ENCODE assay signal across 29 mouse cellular contexts in genomic region chr5:10189480-10189879, GRCm38 (mm10). TPM values are rescaled to one million over a fixed set of nuclear protein-coding genes. Genes with fewer than 3 reads are reported as not detected.
"Had no signal": no experiment of that assay in that cellular context is flagged by ENCODE, and none has a peak within 500 bp of the region (broad histone marks: within the 10 kb centered on the region; RNA-seq: fewer than 3 reads in every experiment).

No protein-coding gene starts in this region.

- H3K9ac ChIP-seq: limb, embryonic 12.5 days; limb, embryonic 15.5 days; liver, embryonic 13.5 days; midbrain, embryonic 13.5 days had no signal

- H3K4me3 ChIP-seq: limb, embryonic 12.5 days; limb, embryonic 15.5 days; liver, embryonic 13.5 days; midbrain, embryonic 10.5 days; midbrain, embryonic 13.5 days had no signal

- H3K4me2 ChIP-seq: limb, embryonic 12.5 days; limb, embryonic 15.5 days; liver, embryonic 13.5 days; midbrain, embryonic 13.5 days had no signal

- H3K27me3 ChIP-seq: limb, embryonic 12.5 days; limb, embryonic 15.5 days; liver, embryonic 13.5 days; midbrain, embryonic 13.5 days had no signal

- H3K9me3 ChIP-seq: limb, embryonic 12.5 days; limb, embryonic 15.5 days; liver, embryonic 13.5 days; midbrain, embryonic 10.5 days; midbrain, embryonic 13.5 days had no signal

- H3K36me3 ChIP-seq: limb, embryonic 12.5 days; limb, embryonic 15.5 days; liver, embryonic 13.5 days; midbrain, embryonic 10.5 days; midbrain, embryonic 13.5 days had no signal

- H3K27ac ChIP-seq: limb, embryonic 12.5 days; limb, embryonic 15.5 days; liver, embryonic 13.5 days; midbrain, embryonic 10.5 days; midbrain, embryonic 13.5 days; stomach, postnatal 0 days had no signal

- ATAC-seq: midbrain, embryonic 13.5 days; midbrain, embryonic 16.5 days had no signal

- DNase-seq: kidney, adult 9 months; kidney, postnatal 14 days; kidney, postnatal 4 days; left cerebral cortex, postnatal 4 days; liver, embryonic 13.5 days; lung, adult 2 months; lung, postnatal 14 days; lung, postnatal 4 days; thymus, adult 2 months; thymus, postnatal 14 days; thymus, postnatal 4 days had no signal

- H3K4me1 ChIP-seq: limb, embryonic 12.5 days; limb, embryonic 15.5 days; liver, embryonic 13.5 days; midbrain, embryonic 10.5 days; midbrain, embryonic 13.5 days had no signal

RNA-seq across cellular contexts. Expression of gene Gm5152, which starts 56.8 kb away (rescaled TPM):
- total RNA-seq: layer of hippocampus, adult 18-20 months; layer of hippocampus, postnatal 14 days; left cerebral cortex, adult 8-10 months; left cerebral cortex, postnatal 14 days; left cerebral cortex, postnatal 4 days; megakaryocyte progenitor cell, adult 5-6 weeks had no signal
- polyA plus RNA-seq: kidney, embryonic 16.5 days; limb, embryonic 12.5 days; limb, embryonic 15.5 days; liver, embryonic 13.5 days; liver, embryonic 16.5 days; lung, adult 2 months; lung, embryonic 16.5 days; midbrain, embryonic 10.5 days; midbrain, embryonic 13.5 days; midbrain, embryonic 16.5 days; neural tube, embryonic 11.5 days; neural tube, embryonic 14.5 days; small intestine, adult 2 months; stomach, embryonic 14.5 days; stomach, postnatal 0 days; thymus, adult 2 months had no signal
